Mouse (Mus musculus) thymus, postnatal 36 days (tissue): ENCODE results near the gene Hypk.
A peak's percentile ranks its signal among the peaks of the same experiment; 100 is the strongest.
"Not testable (repeated sequence)": the region's sequence is repeated elsewhere in the genome, so short reads cannot be mapped to it uniquely, and the experiment has no call there.

Experiments used
- DNase-seq, 2 experiments: peaks; one replicate each; pipeline ENCODE4 v3.0.0; 2022; ENCODE audit warnings: mixed read lengths in 2 of 2

Gene Hypk

GRCm38 (mm10) chr2:121448739-121449535 is 4.2 kb upstream of the Hypk start, which contains the start of gene Serf2:
Gene Serf2 (plus strand): TSS chr2:121449195.
- peak; percentile 98 to 100 for DNase-seq

GRCm38 (mm10) chr2:121449545-121450011 is 3.5 kb upstream of the Hypk start:
- DNase-seq: peak in 1 of 2 experiments; percentile 42

- no peak for DNase-seq
Measured at GRCm38 (mm10) chr2:121450093-121450492, 3.0 kb upstream of the Hypk start.

DNA sequence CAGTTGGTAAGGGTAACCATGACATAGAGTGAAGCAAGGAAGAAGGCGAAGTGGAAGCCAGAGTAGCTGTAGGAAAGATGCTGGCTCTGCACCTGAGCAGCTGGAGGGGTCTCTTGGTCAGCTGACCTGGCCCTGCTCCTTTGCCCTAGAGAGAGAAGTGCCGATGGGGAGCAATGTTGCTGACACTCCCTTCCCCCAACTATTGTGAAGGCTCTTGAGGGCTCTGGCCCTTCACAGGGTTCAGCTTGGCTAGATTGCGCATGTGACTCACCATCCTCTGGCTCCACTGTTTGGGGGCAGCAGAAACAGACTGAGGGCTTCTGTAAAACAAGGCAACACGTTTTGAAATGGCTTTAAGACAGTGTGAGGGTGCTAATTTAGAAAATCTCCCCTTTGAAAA is 729 bp upstream of the Hypk start:
- no peak for DNase-seq

- DNase-seq: no peak
Measured at GRCm38 (mm10) chr2:121453917-121454316, 827 bp downstream of the Hypk start.

- no peak for DNase-seq
Measured at GRCm38 (mm10) chr2:121455534-121455933, 2.4 kb downstream of the Hypk start.

DNA sequence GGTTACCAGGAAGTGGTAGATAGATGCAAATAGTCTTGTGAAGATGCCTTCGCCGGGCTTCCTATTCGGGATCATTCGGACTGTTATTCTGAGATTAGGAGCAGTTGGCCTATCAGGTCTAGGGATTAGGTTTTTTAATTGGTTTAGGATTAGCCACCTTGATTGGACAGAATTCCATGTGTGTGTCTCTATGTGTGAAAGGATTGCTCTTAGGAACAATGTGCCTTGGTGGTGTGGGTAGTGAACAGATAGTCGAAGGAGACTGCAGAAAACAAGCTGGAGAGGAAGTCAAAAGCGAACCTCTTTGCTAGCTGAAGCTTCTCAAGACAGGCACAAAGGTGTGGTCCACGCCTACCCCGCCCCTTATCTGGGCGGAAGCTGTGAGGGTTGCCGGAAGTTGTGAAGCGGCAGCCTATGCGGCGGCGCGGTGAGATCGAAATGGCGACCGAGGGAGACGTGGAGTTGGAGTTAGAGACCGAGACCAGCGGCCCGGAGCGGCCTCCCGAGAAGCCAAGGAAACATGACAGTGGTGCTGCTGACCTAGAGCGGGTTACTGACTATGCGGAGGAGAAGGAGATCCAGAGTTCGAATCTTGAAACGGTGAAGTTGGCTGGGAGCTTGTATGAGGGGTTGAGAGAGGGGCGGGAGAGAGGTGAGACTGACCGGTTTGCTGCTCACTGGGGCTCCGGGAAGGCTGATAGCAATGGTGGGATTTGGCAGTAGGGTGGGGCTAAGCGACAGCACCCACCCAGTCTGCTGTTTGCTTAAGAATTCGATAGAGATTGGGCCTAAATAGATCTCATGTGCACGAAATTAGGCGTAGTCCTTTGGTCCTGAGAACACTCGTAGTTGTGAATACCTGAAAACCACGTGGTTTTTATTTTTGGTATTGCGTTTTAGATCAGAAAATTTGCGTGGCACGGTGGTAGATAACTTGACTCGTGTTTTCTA is 3.9 kb downstream of the Hypk start, which contains the start of gene Serinc4:
TSS of gene Serinc4 (minus strand) at position 90 of the 951 bp plus-strand sequence.
- peak; percentile 84 to 90 for DNase-seq

- DNase-seq: no peak
Measured at GRCm38 (mm10) chr2:121460071-121460470, 7.0 kb downstream of the Hypk start.

DNA sequence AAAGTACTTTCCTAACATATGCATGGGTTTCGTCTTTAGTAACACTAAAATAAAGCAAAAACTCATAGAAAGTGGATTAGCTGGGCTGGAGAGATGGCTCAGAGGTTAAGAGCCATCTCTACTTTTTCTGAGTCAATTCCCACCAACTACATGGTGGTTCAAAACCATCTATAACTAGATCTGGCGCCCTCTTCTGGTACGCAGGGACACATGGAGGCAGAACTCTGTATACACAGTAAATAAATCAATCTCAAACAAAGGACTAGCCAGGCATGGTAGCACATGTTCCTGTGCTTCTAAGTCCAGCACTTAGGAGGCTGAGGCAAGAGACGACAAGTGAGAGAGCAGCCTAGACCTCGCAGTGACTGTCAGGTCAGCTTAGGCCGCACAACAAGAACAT is 15.9 kb downstream of the Hypk start:
- DNase-seq: not testable (repeated sequence)

GRCm38 (mm10) chr2:121472783-121473182 is 19.7 kb downstream of the Hypk start:
- DNase-seq: not testable (repeated sequence)

DNA sequence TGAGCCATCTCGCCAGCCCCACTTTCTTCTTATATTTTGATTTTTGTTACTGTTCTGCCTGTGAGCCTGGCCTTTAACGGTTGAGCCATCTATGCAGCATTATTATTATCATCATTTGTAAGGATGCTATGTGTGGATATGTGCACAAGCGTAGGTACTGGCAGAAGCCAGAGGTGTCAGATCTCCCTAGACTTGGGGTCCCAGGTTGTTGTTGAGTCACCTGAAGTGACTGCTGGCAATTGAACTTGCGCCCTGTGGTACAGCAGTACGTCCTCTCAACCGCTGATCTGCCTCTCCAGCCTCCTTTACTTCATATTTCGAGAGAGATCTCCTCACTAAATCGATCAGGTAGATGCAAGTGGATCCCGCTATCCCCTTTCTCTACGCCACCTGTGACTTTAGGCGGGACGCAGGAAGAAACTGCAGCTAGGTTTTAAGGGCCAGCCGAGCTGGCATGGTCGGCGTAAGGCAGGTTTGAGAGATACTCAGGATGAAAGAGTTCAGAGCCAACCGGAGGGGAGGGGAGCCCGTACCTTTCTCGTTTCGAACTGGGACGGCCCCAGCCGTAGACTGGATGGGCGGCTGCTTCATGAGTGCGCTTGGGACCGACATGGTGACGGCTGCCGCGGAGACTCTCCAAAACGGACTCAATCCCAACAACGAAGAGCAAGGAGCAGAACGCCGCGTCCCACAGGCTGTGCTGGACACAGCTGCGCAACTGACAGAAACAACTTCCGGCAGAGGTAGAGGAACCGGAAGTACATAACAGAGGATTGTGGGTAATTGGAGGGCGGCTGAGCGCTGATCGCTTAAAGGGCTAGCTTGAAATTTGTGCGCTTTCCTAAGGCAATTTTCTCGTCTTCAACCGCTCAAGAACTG is 20.4 kb downstream of the Hypk start, which contains the start of gene Mfap1b:
TSS of gene Mfap1b (minus strand) at position 767 of the 879 bp plus-strand sequence.
- peak; percentile 67 to 75 for DNase-seq

DNA sequence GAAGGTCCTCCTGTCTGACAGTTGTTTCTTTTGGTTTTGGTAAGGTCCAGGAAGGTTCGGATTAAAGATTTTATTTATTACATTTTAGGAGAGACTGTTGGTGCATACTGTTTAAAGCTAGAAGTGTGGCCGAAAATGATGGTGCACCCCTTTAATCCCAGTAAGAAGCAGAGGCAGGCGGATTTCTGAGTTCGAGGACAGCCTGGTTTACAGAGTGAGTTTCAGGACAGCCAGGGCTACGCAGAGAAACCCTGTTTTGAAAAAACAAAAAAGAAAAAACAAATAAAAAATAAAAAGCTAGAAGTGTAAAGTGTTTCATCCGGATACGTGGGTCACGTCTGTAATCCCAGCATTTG is 21.1 kb downstream of the Hypk start:
- no peak for DNase-seq

DNA sequence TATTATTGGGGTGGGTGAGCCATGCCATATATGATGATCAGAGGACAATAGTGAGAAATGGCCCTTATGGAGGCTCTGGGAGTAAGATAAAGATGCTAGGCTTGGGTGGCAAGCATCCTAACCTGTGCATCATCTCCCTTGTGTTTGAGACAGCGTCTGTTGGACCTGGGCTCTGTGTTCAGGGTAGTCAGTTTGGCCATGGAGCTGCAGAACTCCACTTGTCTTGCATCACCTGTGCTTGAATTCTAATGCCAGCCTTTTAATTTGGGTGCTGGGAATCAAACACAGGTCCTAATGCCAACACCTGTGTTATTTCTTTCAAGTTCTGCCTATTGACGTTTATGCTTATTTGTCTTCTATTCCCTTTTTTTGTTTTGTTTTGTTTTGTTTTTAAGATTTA is 22.2 kb downstream of the Hypk start:
- DNase-seq: not testable (repeated sequence)

- DNase-seq: no peak
Measured at GRCm38 (mm10) chr2:121477491-121478266, 24.6 kb downstream of the Hypk start.

GRCm38 (mm10) chr2:121480498-121480897 is 27.4 kb downstream of the Hypk start:
- peak; percentile 33 to 37 for DNase-seq

DNA sequence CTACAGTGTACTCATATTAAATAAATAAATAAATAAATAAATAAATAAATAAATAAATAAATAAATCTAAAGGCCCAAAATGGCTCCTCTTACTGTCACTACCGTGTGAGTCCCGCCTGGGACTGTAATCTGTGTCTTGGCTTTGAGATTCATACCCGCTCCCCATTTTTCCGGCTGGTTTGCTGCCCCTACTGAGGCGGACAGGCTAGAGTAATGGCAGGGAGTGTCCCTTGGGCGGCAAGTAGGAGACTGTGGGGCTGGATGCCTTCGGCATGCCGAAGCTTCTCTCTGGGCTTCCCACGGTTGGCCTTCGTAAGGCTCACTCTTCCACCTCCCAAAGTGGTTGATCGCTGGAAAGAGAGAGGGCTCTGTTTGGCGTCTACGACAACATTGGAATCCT is 27.8 kb downstream of the Hypk start:
- DNase-seq: not testable (repeated sequence)

DNA sequence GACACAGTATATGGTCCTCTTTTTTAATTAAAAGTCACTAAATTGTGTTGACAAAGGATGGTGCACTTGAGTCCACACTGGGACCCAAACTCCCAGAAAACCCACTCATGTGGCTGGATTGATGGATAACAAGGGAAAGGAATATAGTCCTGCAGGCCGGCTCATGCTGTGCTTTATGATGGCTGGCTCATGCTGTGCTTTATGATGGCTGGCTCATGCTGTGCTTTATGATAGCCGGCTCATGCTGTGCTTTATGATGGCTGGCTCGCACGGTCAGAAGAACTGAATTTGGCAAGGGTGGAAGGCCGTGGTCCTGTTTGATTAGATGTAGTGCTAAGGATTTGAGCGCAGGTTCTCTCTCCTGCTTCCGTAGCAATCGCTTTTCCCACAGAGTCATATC is 30.5 kb downstream of the Hypk start:
- DNase-seq: no peak

DNA sequence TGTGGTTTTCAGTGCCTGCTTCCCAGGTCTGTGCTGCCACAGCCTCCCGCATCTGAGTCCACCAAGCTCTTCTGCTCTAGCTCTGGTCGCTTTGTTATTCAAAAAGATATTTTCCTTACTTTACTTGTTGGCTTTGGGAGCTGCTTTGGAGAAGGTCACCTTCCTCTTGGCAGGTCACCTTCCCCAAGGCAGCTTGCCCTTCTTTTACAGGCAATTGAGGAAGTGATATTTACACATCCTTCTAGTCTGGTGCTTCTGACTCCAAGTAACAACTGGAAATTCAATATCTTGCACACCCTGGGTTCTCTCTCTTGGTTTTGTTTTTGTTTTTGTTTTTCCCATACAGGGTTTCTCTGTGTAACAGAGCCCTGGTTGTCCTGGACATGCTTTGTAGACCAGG is 31.3 kb downstream of the Hypk start:
- DNase-seq: not testable (repeated sequence)

GRCm38 (mm10) chr2:121501550-121501949 is 48.5 kb downstream of the Hypk start:
- not testable (repeated sequence) for DNase-seq

GRCm38 (mm10) chr2:121505942-121506882 is 53.1 kb downstream of the Hypk start, which contains the start of the genes Mfap1a and Wdr76:
Gene Mfap1a (minus strand): TSS chr2:121506665.
Gene Wdr76 (plus strand): TSS chr2:121506723.
- DNase-seq: peak; percentile 79 to 85
